Comparison of ENCODE assay signal across 12 mouse cellular contexts in the genomic region with DNA sequence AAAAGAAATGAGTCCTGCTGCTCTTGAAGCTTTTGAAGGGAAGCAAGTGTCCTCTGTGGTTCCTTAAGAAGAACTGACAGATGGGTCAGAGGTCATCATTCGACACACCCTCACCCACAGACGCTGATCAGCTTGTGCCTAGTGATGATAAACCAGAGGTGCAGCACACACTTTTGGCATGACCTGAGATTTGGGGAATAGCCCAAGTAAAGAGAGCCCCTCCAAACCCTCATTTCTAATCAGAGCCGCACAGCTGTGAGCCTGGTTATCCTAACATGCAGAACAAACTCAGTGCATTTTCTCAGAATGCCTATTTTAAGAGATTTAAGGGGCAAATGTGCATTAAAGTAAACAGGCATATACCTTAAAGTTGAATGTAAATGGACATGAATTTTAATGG.
"Had no signal": no experiment of that assay in that cellular context is flagged by ENCODE, and none has a peak within 500 bp of the region (broad histone marks: within the 10 kb centered on the region; RNA-seq: fewer than 3 reads in every experiment).

No protein-coding gene starts in this region.

- DNase-seq: left cerebral cortex, postnatal 4 days; liver; liver, embryonic 13.5 days; liver, postnatal 0 days; lung, adult 18-20 months; lung, adult 2 months; lung, embryonic 14.5 days; lung, postnatal 10 days; lung, postnatal 14 days; lung, postnatal 36 days; lung, postnatal 4 days; midbrain, embryonic 14.5 days had no signal
